Mouse (Mus musculus): ENCODE results near the gene Fut1.

GRCm38 (mm10) chr7:45571966-45572365 lies 45.1 kb upstream of the Fut1 start:
- no peak for TF ChIP-seq CTCF (IDR thresholded peaks at IDR 0.05; ENCODE audit: extremely low read depth, insufficient read length, insufficient replicate concordance, low read depth, low read length)
- TF ChIP-seq POLR2A (IDR thresholded peaks at IDR 0.05; ENCODE audit: low read depth, low read length), result no peak

Data from small intestine, adult 2 months (tissue).